Mouse (Mus musculus): ENCODE measurements at regions not wholly inside any gene's neighbourhood (a gene's known extent, or its start where the extent isn't known, plus 50 kb on each side); places are given as distances from the start of the nearest gene placed in this dataset.

GRCm38 (mm10) chr1:137640848-137641247 lies 534.7 kb downstream of the Ptprc start:
- DNase-seq (ENCODE audit: low spot score in 2 of 2), result no peak

DNA sequence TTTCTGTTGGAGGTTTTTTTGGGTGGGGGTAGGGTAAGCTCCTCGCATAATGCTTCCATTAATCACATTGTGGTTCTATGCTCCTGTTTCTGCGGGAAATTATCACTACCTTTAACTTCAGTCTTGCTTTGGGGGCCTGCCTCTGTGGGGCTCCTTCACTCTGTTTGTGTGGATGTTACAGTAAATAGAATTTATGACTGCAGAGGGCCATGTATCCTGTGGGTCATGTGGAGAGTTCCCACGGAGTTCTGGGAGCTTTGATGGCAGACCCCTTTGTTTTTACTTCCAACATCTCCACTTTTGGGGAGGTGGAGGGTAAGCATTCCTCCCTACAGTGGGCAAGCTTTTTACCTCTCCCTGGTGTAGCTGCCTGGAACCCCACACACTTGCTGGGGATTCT lies 538.6 kb downstream of the Ptprc start:
- DNase-seq (ENCODE audit: low spot score in 2 of 2), result no peak

GRCm38 (mm10) chr1:137636321-137636944 lies 539.1 kb downstream of the Ptprc start:
- DNase-seq (ENCODE audit: low spot score in 2 of 2), result no peak

DNA sequence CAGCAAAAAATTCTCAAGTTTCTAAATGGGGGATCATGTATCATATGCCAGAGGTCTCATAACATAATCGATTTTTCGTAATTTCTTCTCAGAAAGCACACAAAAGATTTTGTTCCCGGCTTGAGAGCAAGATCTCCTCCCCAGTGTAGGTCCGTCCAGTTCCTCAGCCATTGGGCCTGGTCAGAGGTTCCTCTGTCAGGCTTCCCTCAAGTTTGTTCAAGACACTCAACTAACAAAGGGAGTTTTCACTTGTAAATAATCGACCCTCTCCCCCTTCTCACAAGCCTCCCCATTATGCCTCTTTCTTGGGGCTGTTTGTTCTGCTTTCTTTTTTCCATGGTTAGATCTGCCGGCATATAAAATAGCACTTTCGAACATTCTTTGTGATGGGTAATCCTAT lies 539.7 kb downstream of the Ptprc start:
- no peak for DNase-seq (ENCODE audit: low spot score in 2 of 2)

DNA sequence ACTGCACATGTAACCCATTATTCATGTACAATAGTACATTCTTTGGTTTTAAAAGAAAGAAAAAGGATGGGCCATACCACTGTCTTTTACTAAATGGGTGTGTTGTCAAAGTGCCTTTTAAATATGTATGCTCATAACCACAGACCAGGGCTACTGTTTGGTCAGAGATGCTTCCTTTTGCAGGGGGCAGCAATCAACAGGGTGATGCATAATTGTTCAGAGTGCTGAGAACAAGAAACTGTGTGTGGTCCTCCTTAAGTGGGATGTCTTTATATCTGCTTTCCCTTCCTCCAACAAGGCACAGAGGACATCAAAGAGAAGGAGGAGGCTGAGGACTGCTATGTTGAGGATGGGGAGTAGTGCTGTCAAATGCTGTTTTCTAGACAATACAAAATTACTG lies 544.0 kb downstream of the Ptprc start:
- DNase-seq (ENCODE audit: low spot score in 2 of 2), result no peak

DNA sequence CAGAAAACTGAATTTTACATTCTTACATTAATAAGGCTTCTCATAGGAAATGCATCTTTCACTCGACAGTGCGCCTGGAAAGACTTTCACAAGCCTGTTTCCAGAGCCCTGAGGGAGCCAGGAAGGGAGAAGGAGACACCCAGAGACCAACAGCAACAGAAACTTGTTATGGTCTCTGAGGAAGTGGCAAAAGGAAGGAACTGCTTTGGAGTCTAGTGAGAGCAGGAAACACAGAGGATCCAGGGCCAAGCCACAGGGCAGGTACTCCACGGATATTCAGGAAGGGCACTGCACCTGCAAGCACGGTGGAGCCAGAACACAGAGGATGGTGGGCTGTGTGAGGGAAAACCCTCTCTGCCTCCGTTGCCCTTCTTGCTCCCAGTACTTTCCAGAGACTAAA lies 554.8 kb downstream of the Ptprc start:
- DNase-seq (ENCODE audit: low spot score in 2 of 2), result no peak

DNA sequence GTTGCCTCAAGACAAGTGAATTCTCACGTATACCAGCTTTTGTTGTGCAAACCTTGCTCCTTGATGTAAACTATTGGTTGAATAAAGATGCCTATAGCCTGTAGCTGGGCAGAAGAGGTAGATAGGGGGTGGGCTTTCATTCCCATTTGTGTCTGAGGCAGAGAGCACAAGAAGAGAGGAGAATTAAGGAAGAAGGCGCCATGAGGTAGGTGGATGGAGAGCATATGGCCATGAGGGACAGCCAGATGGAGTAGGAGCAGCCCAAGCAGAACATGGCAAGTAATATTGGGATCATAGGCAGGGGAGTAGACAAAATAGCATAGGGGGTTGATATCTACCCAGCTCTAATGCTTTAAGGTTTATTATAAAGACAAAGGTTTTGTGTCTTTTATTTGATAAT lies 557.3 kb downstream of the Ptprc start:
- peak in 1 of 2 experiments; percentile 22 for DNase-seq (ENCODE audit: low spot score in 2 of 2)

- DNase-seq (ENCODE audit: low spot score in 2 of 2), result peak in 1 of 2 experiments; percentile 51
These were observed 558.0 kb downstream of the Ptprc start for GRCm38 (mm10) chr1:137617513-137617912.

DNA sequence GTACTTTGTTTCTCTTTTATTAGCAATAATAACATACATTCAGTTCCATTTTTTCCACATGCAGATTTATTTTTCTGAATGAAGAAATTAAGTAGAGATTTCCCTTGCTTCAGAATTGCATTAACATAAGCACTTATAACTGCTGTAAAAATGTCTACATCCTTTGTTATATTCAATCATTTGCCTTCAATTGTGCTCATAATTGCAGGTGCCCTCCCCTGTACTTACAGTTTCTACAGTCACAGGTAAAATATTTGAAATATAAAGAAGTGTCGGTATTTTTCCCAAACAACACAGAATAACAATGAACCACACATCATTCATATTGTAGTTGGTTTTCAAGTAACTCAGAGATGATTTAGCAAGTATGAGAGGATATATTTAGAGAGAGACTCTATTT lies 568.8 kb downstream of the Ptprc start:
- no peak for DNase-seq (ENCODE audit: low spot score in 2 of 2)

GRCm38 (mm10) chr1:137605890-137606663 lies 569.4 kb downstream of the Ptprc start:
- no peak for DNase-seq (ENCODE audit: low spot score in 2 of 2)

- DNase-seq (ENCODE audit: low spot score in 2 of 2), result no peak
These were observed 581.8 kb downstream of the Ptprc start for GRCm38 (mm10) chr1:137593732-137594131.

DNA sequence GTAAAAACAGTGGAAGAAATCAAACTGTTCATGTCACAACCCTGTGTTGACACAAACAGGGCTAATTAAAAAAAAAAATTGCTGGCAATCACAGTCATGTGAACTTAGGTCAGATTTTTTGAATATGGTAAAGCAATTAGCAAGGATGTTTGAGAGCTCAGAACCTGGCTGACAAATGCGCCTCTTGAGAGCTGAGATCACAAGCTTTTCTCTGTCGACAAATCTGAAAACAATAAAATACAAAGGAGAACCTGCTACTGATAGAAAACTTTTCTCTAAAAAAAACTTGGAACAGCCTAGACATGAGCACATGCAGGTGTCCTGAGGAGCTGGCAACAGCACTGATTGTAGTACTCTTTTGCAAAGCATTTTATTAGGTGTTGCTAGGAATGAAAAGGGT lies 583.6 kb downstream of the Ptprc start:
- no peak for DNase-seq (ENCODE audit: low spot score in 2 of 2)

DNA sequence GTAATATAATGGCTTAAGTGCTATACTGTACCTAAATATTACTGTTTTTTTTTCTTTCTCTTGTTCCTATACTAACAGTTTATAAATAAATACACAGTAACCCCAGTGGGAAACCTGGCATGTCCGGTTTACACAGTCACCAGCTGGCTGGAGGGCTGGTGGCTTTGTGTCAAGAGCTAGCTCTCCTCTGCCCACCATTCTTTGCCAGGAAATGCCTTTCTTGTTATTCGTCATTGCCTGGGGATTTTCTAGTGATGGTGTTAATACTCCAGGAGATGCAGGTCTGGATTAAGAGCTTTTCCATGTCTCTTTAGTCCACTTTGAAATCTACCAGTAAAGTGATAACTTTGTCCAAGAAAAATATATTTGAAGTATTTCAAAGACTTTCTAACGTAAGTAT lies 584.2 kb downstream of the Ptprc start:
- no peak for DNase-seq (ENCODE audit: low spot score in 2 of 2)

DNA sequence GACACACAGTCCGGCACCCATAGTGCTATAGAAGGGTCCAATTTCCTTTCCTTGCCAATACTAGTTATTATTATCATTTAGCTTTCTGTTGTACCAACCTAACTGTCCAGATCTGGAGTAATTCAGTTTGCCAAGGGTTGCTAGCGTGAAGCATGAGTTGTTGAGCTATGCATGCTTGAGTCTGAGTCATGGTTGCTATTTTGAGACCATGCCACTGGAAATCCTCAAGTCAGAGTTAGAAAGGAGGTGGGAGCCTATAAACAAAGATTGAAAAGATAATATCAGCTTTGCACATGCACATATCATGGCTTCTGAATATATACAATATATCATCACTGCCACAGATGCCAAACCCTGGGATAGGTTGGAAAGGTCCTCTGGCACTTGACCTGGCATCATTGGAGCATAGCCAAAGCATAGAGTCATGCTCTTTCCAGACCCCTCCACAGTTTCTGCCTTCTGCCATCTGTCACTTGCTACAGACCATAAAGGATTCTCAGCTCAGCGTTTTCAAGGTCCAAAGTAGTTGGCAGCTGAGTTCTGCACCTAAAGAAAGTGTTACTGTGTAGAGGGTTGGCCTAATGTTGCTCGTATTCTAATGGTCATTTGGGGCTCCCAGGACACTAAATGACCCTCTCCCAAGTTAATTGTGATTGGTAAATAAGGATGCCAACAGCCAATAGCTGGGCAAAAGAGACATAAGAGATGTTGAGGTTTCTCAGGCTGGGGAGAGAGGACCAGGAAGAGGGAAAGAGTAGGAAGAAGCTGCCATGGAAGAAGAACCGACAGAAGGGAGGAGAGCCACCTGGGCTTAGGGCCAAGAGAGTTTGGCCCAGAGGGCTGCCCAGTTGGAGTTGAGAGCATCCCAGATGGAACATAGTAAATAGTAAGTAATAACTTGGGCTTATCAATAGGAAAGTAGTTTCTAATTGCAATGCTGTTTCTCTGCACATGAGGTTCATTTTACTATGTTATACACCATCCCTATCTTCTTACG lies 586.9 kb downstream of the Ptprc start:
- DNase-seq (ENCODE audit: low spot score in 2 of 2), result peak in 1 of 2 experiments; percentile 33

DNA sequence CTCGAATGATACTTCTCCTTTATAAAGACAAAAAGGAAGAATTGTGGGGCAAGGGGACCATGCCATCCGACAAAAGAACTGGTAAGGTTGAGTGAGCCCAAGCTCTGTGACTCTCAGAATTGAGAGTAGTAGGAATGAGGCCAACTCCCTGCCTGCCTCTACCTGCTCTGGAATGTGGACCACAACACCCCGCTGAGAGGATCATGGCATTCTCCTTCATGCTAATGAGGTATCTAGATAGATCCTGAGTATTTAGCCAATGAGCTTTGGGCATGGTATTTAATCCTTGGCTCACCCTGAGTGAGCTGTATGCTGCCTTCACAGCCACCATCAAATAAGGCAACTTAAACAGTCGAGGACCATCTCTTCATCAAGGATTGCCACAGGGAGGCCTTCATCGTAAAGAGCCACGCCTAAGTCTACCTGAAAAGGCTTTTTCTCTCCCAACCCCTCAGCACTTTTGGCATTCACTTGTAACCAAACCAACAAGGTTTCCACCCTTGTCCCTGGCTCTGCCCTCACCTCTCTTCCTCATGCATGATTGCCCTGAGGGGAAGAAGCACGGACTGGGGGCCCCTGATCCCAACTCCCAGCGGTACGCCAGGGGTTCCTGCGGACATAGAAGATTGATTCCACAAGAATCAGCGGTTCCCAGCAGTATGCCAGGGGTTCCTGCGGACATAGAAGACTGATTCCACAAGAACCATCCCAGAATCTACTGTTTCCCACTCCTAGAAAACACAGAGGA lies 587.9 kb downstream of the Ptprc start:
- no peak for DNase-seq (ENCODE audit: low spot score in 2 of 2)

- DNase-seq (ENCODE audit: low spot score in 2 of 2), result no peak
These were observed 590.8 kb downstream of the Ptprc start for GRCm38 (mm10) chr1:137584696-137585095.

GRCm38 (mm10) chr1:137584104-137584675 lies 591.3 kb downstream of the Ptprc start:
- DNase-seq (ENCODE audit: low spot score in 2 of 2), result no peak

- DNase-seq (ENCODE audit: low spot score in 2 of 2), result no peak
These were observed 597.9 kb downstream of the Ptprc start for GRCm38 (mm10) chr1:137577639-137578038.

DNA sequence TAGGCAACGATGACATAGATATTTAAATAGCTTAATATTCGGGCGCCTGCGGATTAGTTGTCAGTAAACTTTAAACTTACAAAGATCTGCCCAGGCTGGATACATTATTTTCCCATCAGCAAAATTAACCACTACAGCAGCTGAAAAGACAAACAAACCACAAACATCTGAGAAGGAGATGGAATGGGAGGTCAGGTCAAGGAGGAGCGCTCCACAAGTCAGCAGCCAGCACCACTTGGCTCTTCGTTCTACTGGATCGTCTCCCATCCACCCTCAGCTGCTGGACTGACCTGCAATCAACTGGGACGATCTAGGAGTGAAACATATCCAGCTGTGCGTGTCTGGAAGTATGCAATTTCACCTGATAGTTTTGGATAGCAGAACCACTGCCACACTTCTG lies 599.3 kb downstream of the Ptprc start:
- no peak for DNase-seq (ENCODE audit: low spot score in 2 of 2)

DNA sequence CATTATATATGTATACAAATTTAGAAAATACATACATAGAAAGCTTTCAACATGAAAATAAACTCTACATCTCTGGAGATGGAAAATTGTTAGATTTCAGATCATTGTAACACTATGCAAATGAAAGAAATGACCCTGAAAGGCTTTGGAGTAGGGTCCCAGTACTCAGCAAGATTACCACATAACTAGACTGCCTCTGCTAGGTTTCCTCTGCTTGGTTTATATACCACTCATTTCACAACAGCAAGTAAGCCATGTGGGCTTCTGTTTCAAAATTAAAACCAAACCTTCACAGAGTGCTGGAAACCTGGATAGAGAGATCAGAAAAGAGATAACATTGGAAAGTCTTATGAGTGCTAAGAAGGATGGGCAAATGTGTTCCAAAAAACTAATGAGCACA lies 600.1 kb downstream of the Ptprc start:
- no peak for DNase-seq (ENCODE audit: low spot score in 2 of 2)
